Mouse (Mus musculus) forebrain, embryonic 11.5 days (tissue): ENCODE results near the gene Vrk2. TPM values are rescaled to one million over a fixed set of nuclear protein-coding genes. Genes with fewer than 3 reads are reported as not detected.

Source experiments
- ATAC-seq: fragments of 200-750 bp; cut with Nextera tagmentation; replicated peaks from 2 replicates; pipeline ENCODE4 v1.8.0; 2017; ENCODE audit warnings: moderate TSS enrichment; ENCODE audit not compliant: low FRiP score
- DNase-seq: peaks from one replicate; pipeline ENCODE4 v3.0.0-alpha.2; 2017; ENCODE audit warnings: low spot score
- H3K27ac ChIP-seq: fragments of 300-500 bp; sonication (generic); 2 replicates; pipeline ENCODE4 v1.5.1; 2014; ENCODE audit warnings: low read depth, low read length
- H3K27me3 ChIP-seq: fragments of 300-500 bp; sonication (generic); 2 replicates; pipeline ENCODE4 v1.6.1; 2014; ENCODE audit warnings: mild to moderate bottlenecking, low read length, mixed read lengths; ENCODE audit not compliant: control insufficient read depth, insufficient read depth
- H3K36me3 ChIP-seq: fragments of 300-500 bp; sonication (generic); 2 replicates; pipeline ENCODE4 v1.6.1; 2014; ENCODE audit warnings: mild to moderate bottlenecking, low read length, moderate library complexity, mixed read lengths; ENCODE audit not compliant: control insufficient read depth, insufficient read depth
- H3K4me1 ChIP-seq: fragments of 300-500 bp; sonication (generic); replicated peaks from 2 replicates; pipeline ENCODE4 v1.6.1; 2014; ENCODE audit warnings: low read length, mixed read lengths; ENCODE audit not compliant: control insufficient read depth, insufficient read depth
- H3K4me2 ChIP-seq: fragments of 300-500 bp; sonication (generic); 2 replicates; pipeline ENCODE4 v1.6.1; 2014; ENCODE audit warnings: low read depth, mild to moderate bottlenecking, low read length, moderate library complexity, mixed read lengths; ENCODE audit not compliant: severe bottlenecking
- H3K4me3 ChIP-seq: fragments of 300-500 bp; sonication (generic); 2 replicates; pipeline ENCODE4 v1.5.1; 2014; ENCODE audit warnings: low read depth, low read length
- H3K9ac ChIP-seq: fragments of 300-500 bp; sonication (generic); 2 replicates; pipeline ENCODE4 v1.6.1; 2014; ENCODE audit warnings: low read length
- H3K9me3 ChIP-seq: fragments of 300-500 bp; sonication (generic); 2 replicates; pipeline ENCODE4 v1.6.1; 2016; ENCODE audit warnings: low read length, mixed read lengths; ENCODE audit not compliant: control insufficient read depth
- WGBS: fragments of 180-500 bp; shearing (Covaris S2); extraction: QIAGEN DNeasy Blood & Tissue Kit; methylation state at CpG from one replicate; pipeline ENCODE4 v1.1.7; 2014; 5-methylcytosine and 5-hydroxymethylcytosine counted together
- polyA plus RNA-seq: library from polyadenylated mRNA; unstranded; fragments of >200 nt; fragmentation: Nextera tagmentation; extraction: Ambion mirVana; gene quantifications from 2 replicates; pipeline ENCODE4 v1.2.1, GENCODE M21; 2014

Vrk2 gene
- polyA plus RNA-seq, 1 experiment from 2014 or later, result 23.6 TPM

DNA sequence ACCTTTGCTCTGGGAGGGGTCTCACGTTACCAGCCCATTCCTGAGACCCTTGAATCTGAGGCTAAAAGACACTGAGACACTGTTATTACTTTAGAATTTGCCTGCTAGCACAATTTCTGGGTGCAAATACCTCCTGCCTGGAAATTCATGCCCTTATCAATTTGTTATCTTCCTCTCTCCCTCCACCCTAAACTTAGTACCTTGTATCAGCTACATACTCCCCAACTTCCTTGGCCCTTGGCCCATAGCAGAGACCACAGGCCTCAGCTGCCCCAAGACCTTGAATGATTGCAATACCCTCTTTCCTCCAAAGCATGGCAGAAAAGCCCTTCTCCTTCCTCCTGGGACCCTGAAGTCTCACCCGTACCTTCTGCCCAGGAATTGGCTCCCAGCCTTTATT is 142.6 kb downstream of the Vrk2 start:
- 94% methylated on average over 2 of the region's 2 CpGs for WGBS
- no peak overlapping the region for H3K4me3 ChIP-seq
- H3K27me3 ChIP-seq, result no peaks in the 10 kb centered on the region
- no peaks in the 10 kb centered on the region for H3K4me1 ChIP-seq
- no peaks in the 10 kb centered on the region for H3K36me3 ChIP-seq
- H3K27ac ChIP-seq, result no peak overlapping the region
- DNase-seq, result no peak
- H3K9me3 ChIP-seq, result no peaks in the 10 kb centered on the region
- no peak overlapping the region for H3K9ac ChIP-seq
- no peak for ATAC-seq
- H3K4me2 ChIP-seq, result no peak overlapping the region

DNA sequence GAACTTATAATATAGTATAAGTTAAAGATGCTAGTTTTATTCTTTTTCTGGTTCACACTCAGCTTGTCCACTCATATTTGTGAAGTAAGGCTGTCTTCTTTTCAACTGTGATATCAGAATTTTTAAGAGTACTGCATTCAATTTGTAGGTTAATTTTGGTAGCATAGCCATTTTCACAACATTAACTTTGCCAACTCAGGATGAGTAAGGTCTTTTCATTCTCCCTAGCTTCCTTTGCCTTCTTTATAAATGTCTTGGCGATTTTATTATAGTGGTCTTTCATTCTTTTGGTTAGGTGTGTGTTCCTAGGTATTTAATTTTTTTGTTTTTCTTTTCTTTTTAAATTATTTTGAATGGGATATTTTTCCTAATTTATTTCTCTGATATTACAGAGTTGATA is 143.2 kb downstream of the Vrk2 start:
- H3K36me3 ChIP-seq, result no peaks in the 10 kb centered on the region
- DNase-seq, result no peak
- H3K9ac ChIP-seq, result no peak overlapping the region
- H3K27me3 ChIP-seq, result no peaks in the 10 kb centered on the region
- H3K4me1 ChIP-seq, result no peaks in the 10 kb centered on the region
- WGBS, result 95% methylated on average over 1 of the region's 1 CpGs
- no peak for ATAC-seq
- H3K4me2 ChIP-seq, result no peak overlapping the region
- no peak overlapping the region for H3K4me3 ChIP-seq
- no peaks in the 10 kb centered on the region for H3K9me3 ChIP-seq
- no peak overlapping the region for H3K27ac ChIP-seq

- H3K36me3 ChIP-seq, result no peaks in the 10 kb centered on the region
- ATAC-seq (no peak), DNase-seq (no peak)
- H3K27me3 ChIP-seq, result no peaks in the 10 kb centered on the region
- no peak overlapping the region for H3K4me2 ChIP-seq
- WGBS, result 91% methylated on average over 3 of the region's 3 CpGs
- H3K27ac ChIP-seq, result no peak overlapping the region
- no peaks in the 10 kb centered on the region for H3K9me3 ChIP-seq
- H3K4me3 ChIP-seq, result no peak overlapping the region
- no peak overlapping the region for H3K9ac ChIP-seq
- no peaks in the 10 kb centered on the region for H3K4me1 ChIP-seq
Observed at GRCm38 (mm10) chr11:26449789-26450188, 144.0 kb downstream of the Vrk2 start.

DNA sequence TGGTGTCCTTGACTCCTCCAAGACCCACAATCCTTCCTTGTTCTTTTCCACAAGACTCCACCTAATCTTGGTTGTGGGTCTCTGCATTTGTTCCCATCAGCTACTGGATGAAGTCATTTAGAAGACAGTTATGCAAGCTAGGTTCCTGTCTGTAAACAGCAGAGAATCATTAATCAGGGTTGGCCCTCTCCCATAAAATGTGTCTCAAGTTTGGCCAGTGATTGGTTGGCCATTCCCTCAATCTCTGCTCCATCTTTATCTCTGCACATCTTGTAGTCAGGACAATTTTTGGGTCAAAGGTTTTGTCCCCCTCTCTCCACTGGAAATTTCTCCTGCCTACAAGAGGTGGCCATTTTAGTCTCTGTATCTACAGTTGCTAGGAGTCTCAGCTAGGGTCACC is 149.4 kb downstream of the Vrk2 start:
- no peaks in the 10 kb centered on the region for H3K36me3 ChIP-seq

DNA sequence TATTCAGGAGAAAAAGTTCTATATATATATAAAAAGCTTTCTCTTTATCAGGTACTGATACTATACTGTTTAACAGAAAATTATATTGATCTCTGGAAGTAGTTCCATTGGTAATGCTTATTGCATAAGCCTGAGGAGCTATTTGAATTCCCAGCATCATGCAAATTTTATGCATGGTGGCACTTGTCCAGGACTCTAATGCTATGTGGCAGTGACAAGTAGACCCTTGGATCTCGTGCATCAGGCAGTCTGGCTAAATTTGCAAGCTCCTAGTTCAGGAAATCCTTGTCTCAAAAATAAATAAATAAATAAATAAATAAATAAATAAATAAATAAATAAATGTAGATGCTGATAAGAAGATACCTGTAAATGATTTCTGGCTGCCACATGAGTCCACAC is 152.7 kb downstream of the Vrk2 start:
- H3K9me3 ChIP-seq, result no peaks in the 10 kb centered on the region
- WGBS, result 68% methylated on average over 1 of the region's 1 CpGs
- H3K9ac ChIP-seq, result no peak overlapping the region
- H3K27me3 ChIP-seq, result no peaks in the 10 kb centered on the region
- no peak overlapping the region for H3K27ac ChIP-seq
- no peak for DNase-seq
- no peak overlapping the region for H3K4me2 ChIP-seq
- H3K4me3 ChIP-seq, result no peak overlapping the region
- ATAC-seq, result no peak
- H3K36me3 ChIP-seq, result no peaks in the 10 kb centered on the region
- no peaks in the 10 kb centered on the region for H3K4me1 ChIP-seq

More for the DNA sequence above, 149.4 kb downstream of the Vrk2 start:
- Histone ChIP-seq H3K4me1 (no peaks in the 10 kb centered on the region), H3K9me3 (no peaks in the 10 kb centered on the region), H3K4me2 (no peak overlapping the region), H3K27ac (no peak overlapping the region), H3K27me3 (no peaks in the 10 kb centered on the region), H3K4me3 (no peak overlapping the region), H3K9ac (no peak overlapping the region)
- DNase-seq (no peak), ATAC-seq (no peak)

DNA sequence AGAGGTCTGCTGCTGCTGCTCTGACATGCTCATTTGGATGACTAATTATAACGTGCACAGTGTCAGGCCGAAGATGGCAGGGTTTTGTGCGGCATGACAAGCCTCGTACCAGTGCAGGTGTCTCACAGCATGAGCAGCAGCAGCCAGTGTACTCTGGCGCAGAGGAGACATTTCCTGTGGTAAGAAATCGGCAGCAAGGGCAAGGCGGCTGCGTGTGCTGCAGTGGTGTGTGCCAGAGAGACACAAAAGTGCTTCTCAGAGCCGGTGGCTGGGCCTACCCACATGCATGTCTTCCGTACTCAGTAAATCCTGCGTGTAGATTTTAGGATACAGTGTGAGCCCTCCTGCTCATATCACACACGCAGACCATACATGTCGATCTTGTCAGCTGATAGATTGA is 156.0 kb downstream of the Vrk2 start:
- 83% methylated on average over 13 of the region's 13 CpGs for WGBS
- H3K9me3 ChIP-seq, result no peaks in the 10 kb centered on the region
- H3K27me3 ChIP-seq, result no peaks in the 10 kb centered on the region
- DNase-seq, result no peak
- ATAC-seq, result 0 out of 2 replicates have a peak, but pooled peaks have one; percentile 36
- no peak overlapping the region for H3K4me3 ChIP-seq
- H3K27ac ChIP-seq, result no peak overlapping the region
- no peak overlapping the region for H3K4me2 ChIP-seq
- H3K4me1 ChIP-seq, result no peaks in the 10 kb centered on the region
- H3K9ac ChIP-seq, result no peak overlapping the region
- no peaks in the 10 kb centered on the region for H3K36me3 ChIP-seq

DNA sequence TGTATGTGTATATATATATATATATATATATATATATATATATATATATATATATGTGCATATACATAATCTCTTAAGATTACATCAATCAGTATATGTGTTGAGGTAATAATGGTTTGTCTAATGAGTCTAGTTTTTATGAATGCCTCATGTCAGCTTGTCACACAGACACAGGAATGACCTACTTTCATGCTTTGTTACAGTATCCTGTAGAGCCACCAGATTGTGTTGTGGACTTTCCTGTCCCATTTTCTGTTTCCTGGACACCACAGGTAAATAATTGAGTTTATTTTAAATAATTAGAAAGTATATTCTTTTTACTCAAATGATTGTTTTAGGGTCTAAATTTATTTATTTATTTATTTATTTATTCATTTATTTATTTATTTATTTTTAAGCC is 159.6 kb downstream of the Vrk2 start:
- Histone ChIP-seq H3K4me2 (no peak overlapping the region), H3K9ac (no peak overlapping the region), H3K4me3 (no peak overlapping the region), H3K36me3 (no peaks in the 10 kb centered on the region), H3K9me3 (no peaks in the 10 kb centered on the region), H3K27me3 (no peaks in the 10 kb centered on the region), H3K4me1 (no peaks in the 10 kb centered on the region), H3K27ac (no peak overlapping the region)
- DNase-seq, result no peak
- ATAC-seq, result no peak

DNA sequence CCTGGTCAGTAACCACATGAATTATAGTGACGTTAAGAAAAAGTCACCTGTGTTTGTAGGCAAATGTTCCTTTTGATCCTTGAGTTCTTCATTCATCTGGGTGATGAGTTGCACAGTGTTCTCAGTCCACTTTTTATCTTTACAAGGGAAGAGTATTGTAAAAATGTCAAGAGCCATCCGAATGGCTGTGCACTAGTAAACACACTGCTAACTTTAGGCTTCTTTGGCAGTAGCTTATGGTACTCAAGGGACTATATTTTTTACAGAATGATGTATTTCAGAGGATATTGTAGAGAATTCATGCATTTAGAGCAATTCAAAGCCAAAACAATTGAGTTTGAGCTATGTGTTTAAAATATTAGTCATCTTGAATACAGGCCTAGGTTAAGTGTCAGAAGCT is 172.3 kb downstream of the Vrk2 start:
- no peak overlapping the region for H3K4me3 ChIP-seq
- H3K9ac ChIP-seq, result no peak overlapping the region
- H3K36me3 ChIP-seq, result no peaks in the 10 kb centered on the region
- H3K4me1 ChIP-seq, result no peaks in the 10 kb centered on the region
- DNase-seq, result no peak
- no peak overlapping the region for H3K4me2 ChIP-seq
- H3K27me3 ChIP-seq, result no peaks in the 10 kb centered on the region
- H3K27ac ChIP-seq, result no peak overlapping the region
- no peaks in the 10 kb centered on the region for H3K9me3 ChIP-seq
- 90% methylated on average over 2 of the region's 2 CpGs for whole genome bisulfite sequencing
- no peak for ATAC-seq
